8 mouse cellular contexts compared by ENCODE assay signal in the genomic region with DNA sequence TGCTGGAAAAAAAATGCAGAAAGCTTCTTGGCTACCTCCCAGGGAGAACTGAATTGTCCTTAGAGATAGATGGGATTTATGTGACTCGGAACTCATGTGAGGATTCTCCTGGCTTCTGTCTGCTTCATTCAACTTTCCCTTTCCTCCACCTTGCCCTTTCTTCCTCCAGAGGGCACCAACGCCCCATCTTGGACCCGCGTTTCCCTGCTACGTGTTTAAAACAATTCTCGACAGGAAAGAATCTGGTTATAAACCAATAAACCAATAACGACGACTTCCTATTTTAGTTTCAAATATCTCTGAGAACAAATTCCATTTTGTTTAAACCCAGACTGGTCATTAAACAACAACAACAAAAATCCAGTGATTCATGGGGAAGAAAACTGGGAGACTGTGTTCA.
DNase-seq lines count a peak whose midpoint lies in the region; ATAC-seq and TF ChIP-seq lines count a peak whose summit lies in the region.

No protein-coding gene starts in this region.

- peak; percentile 91 for TF ChIP-seq CTCF in brain, embryonic 14.5 days (IDR thresholded peaks at IDR 0.05; ENCODE audit: borderline replicate concordance, extremely low read depth, insufficient read depth, insufficient read length)

- no peaks in the 10 kb centered on the region for H3K27me3 ChIP-seq in forebrain, embryonic 15.5 days
- no peaks in the 10 kb centered on the region for H3K27me3 ChIP-seq in hindbrain, embryonic 11.5 days (ENCODE audit: control insufficient read depth, insufficient read depth, low read length)

- no peaks in the 10 kb centered on the region for H3K36me3 ChIP-seq in ES-E14 (ENCODE audit: control insufficient read depth, insufficient read depth, low read length, poor library complexity, severe bottlenecking)
- no peaks in the 10 kb centered on the region for H3K36me3 ChIP-seq in forebrain, embryonic 15.5 days
- no peaks in the 10 kb centered on the region for H3K36me3 ChIP-seq in hindbrain, embryonic 11.5 days (ENCODE audit: control insufficient read depth, insufficient read depth, low read length)

- H3K9me3 ChIP-seq in ES-E14 (ENCODE audit: control insufficient read depth, insufficient read depth, low read depth, low read length), result no peaks in the 10 kb centered on the region
- H3K9me3 ChIP-seq in forebrain, embryonic 15.5 days, result no peaks in the 10 kb centered on the region
- H3K9me3 ChIP-seq in hindbrain, embryonic 11.5 days (ENCODE audit: control insufficient read depth, low read length), result no peaks in the 10 kb centered on the region

- H3K9ac ChIP-seq in ES-E14 (ENCODE audit: insufficient read depth, low read depth, low read length, poor library complexity, severe bottlenecking), result no peak overlapping the region
- no peak overlapping the region for H3K9ac ChIP-seq in forebrain, embryonic 15.5 days (replicated peaks)
- H3K9ac ChIP-seq in hindbrain, embryonic 11.5 days (ENCODE audit: low read depth, low read length), result no peak overlapping the region

- in situ Hi-C loops in ES-E14 (cut with MboI; ENCODE audit: low sequenced_read_pairs in 2 of 2, unreplicated experiment in 2 of 2), result no loop called here

- ATAC-seq in forebrain, embryonic 15.5 days (replicated peaks), result peak; percentile 63; the same call in 1 of the 2 replicates
- no peak for ATAC-seq in hindbrain, embryonic 11.5 days (ENCODE audit: low FRiP score)

- peak; percentile 27 for DNase-seq in ES-E14 (ENCODE audit: low read depth, low spot score)
- peak; percentile 82 for DNase-seq in brain, embryonic 14.5 days (ENCODE audit: low read depth)
- DNase-seq in hindbrain, embryonic 11.5 days (ENCODE audit: low spot score), result peak; percentile 78
- DNase-seq in layer of hippocampus, adult 9-11 months, result peak; percentile 25
- DNase-seq in lung, postnatal 14 days, result peak; percentile 64
- peak; percentile 63 for DNase-seq in right cerebral cortex, postnatal 14 days
- peak; percentile 56 for DNase-seq in yolk sac, embryonic 10.5 days (ENCODE audit: low spot score)

- H3K4me3 ChIP-seq in ES-E14 (ENCODE audit: insufficient read depth in 1 of 2, low read depth in 1 of 2, low read length in 2 of 2, poor library complexity in 1 of 2, severe bottlenecking in 1 of 2), result no peak overlapping the region
- H3K4me3 ChIP-seq in forebrain, embryonic 15.5 days, result no peak overlapping the region
- H3K4me3 ChIP-seq in hindbrain, embryonic 11.5 days (ENCODE audit: low read depth, low read length), result no peak overlapping the region

- H3K4me1 ChIP-seq in ES-E14 (ENCODE audit: control insufficient read depth in 2 of 2, insufficient read depth in 2 of 2, low read length in 2 of 2, poor library complexity in 1 of 2), result no peaks in the 10 kb centered on the region
- H3K4me1 ChIP-seq in forebrain, embryonic 15.5 days, result peaks cover 11% of the 10 kb centered on the region; the same call in 1 of the 2 replicates
- H3K4me1 ChIP-seq in hindbrain, embryonic 11.5 days (replicated peaks; ENCODE audit: control insufficient read depth, insufficient read depth, low read length), result no peaks in the 10 kb centered on the region

- H3K4me2 ChIP-seq in forebrain, embryonic 15.5 days (replicated peaks), result 0 out of 2 replicates have a peak overlapping the region, but pooled peaks have one; percentile 18
- H3K4me2 ChIP-seq in hindbrain, embryonic 11.5 days (replicated peaks; ENCODE audit: low read depth, low read length), result no peak overlapping the region

- no peak overlapping the region for H3K27ac ChIP-seq in ES-E14 (ENCODE audit: insufficient read depth, low read depth, low read length, poor library complexity, severe bottlenecking)
- no peak overlapping the region for H3K27ac ChIP-seq in forebrain, embryonic 15.5 days (replicated peaks)
- no peak overlapping the region for H3K27ac ChIP-seq in hindbrain, embryonic 11.5 days (ENCODE audit: low read depth, low read length)

- TF ChIP-seq POLR2A in brain, embryonic 14.5 days (IDR thresholded peaks at IDR 0.05; ENCODE audit: borderline replicate concordance, extremely low read depth, insufficient read depth, insufficient read length, poor library complexity, severe bottlenecking), result no peak

- WGBS in forebrain, embryonic 15.5 days, result 8% methylated on average over 8 of the region's 8 CpGs
- 19% methylated on average over 8 of the region's 8 CpGs for WGBS in hindbrain, embryonic 11.5 days

TF ChIP-seq in ES-E14, 5 proteins besides CTCF, POLR2A, EP300 and RAD21:
- TF ChIP-seq ZC3H11A (IDR thresholded peaks at IDR 0.05; ENCODE audit: borderline replicate concordance, low read depth, low read length), result peak; percentile 64; the same call in 1 of the 2 replicates
- TF ChIP-seq MAFK (IDR thresholded peaks at IDR 0.05; ENCODE audit: insufficient read depth, low read depth, low read length), result no peak
- TF ChIP-seq ZNF384 (IDR thresholded peaks at IDR 0.05; ENCODE audit: low read depth, low read length), result no peak
- TF ChIP-seq CHD2 (IDR thresholded peaks at IDR 0.05; ENCODE audit: low read depth, low read length), result no peak

Comparison
In these comparisons a context has a peak if more than half of its experiments do, and no peak if none do; other contexts are left out.
1. DNase-seq: peak in every context shown above with its lines; median percentile 82 in brain, embryonic 14.5 days; 78 in hindbrain, embryonic 11.5 days; 64 in lung, postnatal 14 days; 63 in right cerebral cortex, postnatal 14 days; 56 in yolk sac, embryonic 10.5 days; 27 in ES-E14; 25 in layer of hippocampus, adult 9-11 months.